Mouse (Mus musculus): Measurements from ENCODE around the gene Ear14.
"Not testable (repeated sequence)": the region's sequence is repeated elsewhere in the genome, so short reads cannot be mapped to it uniquely, and the experiment has no call there.

Ear14 gene

GRCm38 (mm10) chr14:51252206-51252605 lies 49.0 kb downstream of the Ear14 start:
- DNase-seq (ENCODE audit: low spot score in 2 of 2): not testable (repeated sequence)

- DNase-seq (ENCODE audit: low spot score in 2 of 2): no peak
Observed at GRCm38 (mm10) chr14:51253569-51253968, 50.4 kb downstream of the Ear14 start.
